Mouse (Mus musculus) natural killer cell, adult 2 months (primary cell): Measurements from ENCODE around the gene Rps19bp1.
A peak's percentile ranks its signal among the peaks of the same experiment; 100 is the strongest.

Experiments
- DNase-seq, 2 experiments: peaks; one replicate each; pipeline ENCODE4 v3.0.0; 2022; ENCODE audit warnings: low spot score in 2 of 2

Rps19bp1 gene

DNA sequence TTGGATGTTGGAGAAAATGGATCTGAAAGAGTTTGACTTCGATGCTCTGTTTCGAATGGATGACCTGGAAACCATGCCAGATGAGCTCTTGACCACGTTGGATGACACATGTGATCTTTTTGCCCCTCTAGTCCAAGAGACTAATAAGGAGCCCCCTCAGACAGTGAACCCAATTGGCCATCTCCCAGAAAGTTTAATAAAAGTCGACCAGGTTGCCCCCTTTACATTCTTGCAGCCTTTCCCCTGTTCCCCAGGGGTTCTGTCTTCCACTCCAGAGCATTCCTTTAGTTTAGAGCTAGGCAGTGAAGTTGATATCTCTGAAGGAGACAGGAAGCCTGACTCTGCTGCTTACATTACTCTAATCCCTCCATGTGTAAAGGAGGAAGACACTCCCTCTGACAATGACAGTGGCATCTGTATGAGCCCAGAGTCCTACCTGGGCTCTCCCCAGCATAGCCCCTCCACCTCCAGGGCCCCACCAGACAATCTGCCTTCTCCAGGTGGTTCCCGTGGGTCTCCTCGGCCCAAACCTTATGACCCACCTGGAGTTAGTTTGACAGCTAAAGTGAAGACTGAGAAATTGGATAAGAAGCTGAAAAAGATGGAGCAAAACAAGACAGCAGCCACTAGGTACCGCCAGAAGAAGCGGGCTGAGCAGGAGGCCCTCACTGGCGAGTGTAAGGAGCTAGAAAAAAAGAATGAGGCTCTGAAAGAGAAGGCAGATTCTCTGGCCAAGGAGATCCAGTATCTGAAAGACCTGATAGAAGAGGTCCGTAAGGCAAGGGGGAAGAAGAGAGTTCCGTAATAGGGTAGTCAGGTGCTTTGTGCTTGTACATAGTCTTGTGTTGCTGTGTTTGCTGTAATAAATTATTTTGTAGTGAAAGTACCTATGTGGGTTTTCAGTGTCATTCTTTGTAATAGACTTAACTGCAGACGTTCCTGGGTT lies 7.2 kb downstream of the Rps19bp1 start:
- no peak for DNase-seq

DNA sequence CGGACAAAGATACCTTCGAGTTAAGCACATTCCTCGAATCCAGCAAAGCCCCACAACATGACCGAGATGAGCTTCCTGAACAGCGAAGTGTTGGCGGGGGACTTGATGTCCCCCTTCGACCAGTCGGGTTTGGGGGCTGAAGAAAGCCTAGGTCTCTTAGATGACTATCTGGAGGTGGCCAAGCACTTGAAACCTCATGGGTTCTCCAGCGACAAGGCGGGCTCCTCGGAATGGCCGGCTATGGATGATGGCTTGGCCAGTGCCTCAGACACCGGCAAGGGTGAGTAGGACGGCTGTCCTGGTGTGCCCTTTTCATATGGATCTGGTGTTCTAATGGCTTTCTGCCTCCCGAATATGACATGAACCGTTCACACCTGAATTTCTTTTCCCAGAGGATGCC lies 7.9 kb downstream of the Rps19bp1 start:
- no peak for DNase-seq

DNA sequence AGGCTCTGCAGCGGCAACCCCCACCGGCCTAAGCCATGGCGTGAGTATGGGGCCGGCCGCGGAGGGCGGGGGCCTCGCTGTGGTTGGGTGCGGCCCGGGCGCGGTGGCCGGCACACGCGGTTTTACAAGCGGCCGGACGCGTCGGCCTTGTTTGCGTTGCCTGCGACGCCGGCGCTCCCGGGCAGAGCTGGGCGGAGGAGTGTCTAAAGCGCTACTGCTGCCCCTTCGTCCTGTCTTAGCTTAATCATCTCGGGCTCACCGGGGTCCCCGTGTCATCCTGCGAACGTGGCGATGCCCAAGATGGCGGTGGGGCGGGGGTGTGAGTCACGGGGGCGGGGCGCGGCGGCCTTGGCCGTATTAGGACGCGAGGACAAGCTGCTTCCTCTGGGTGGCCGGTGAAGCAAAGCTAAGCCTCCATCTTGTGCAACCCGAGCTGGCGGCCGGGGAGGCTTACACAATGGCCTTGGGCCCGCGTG lies 8.4 kb downstream of the Rps19bp1 start:
- peak; percentile 85 to 86 for DNase-seq

DNA sequence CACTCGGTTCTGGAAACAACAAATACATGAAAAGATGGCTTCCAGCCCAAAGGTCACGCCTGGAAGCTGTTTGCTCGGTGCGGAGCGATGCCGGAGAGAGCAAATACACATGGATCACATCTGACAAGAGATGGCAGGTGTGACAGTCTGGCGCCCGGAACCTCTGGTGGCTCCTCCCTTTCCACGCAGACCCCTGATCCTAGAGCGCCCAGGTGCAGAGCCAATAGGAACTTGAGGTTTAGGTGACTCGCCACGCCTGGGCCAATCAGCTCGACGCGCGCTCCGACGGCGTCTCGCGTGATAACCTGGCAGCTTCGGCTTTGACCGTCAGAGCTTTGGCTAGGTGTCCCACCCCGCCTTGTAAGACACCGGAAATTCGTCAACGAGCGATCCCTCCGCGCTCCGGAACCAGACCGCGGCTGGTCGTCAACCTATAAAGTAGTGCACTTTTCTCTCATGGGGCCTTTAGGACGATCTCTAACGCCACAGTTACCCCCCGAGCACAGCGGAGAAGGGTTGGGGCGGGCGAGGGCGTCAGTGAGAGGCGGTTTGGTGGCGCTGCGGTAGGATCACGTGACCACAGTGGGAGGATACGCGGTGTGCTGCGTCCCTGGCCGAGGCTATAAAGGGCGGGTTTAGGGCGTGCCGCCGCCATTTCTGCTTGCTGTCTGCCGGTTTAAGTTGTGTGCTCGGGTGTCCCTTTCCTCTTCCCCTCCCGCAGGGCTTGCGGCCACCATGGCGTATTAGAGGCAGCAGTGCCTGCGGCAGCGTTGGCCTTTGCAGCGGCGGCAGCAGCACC lies 9.1 kb downstream of the Rps19bp1 start, which contains the start of gene Atf4:
TSS of gene Atf4 (plus strand) at position 338 of the 799 bp plus-strand sequence.
- DNase-seq: peak; percentile 99

DNA sequence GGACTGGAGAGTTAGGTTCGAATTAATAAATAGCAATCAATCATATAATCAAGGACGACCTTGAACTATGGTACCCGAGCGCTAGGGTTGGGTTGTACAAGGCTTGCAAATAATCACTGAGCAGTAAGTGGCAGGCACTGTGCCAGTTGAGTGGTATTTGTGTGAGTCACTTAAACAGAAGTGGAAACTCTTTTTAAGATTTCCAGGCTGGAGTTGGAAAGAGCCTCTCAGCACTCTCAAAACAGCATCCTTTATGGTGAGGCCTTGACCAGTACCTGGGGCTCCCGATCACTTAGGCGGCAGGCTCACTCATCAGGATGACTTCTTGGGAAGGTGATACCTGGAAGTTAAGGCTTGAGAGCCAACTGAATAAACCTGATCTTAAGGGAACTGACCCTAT lies 9.9 kb downstream of the Rps19bp1 start:
- DNase-seq: no peak

DNA sequence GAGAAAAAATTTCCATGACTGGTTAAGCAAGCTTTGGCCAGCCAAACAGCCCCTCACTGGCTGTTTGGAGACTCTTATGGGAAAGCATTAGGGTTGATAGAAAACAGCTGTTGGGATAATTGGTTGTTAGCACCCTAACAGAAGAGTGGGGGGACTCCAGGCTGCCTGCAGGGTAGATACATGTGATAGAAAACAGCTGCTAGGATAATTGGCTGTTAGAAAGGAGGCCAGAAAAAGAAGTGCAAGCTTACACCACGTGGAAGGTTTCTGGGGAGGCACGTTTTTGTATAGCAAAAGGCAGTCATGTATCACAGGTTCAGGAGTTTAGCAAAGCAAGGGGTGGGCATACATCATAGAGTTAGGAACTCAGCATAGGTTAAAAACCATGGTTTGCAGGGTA lies 10.6 kb downstream of the Rps19bp1 start:
- no peak for DNase-seq

DNA sequence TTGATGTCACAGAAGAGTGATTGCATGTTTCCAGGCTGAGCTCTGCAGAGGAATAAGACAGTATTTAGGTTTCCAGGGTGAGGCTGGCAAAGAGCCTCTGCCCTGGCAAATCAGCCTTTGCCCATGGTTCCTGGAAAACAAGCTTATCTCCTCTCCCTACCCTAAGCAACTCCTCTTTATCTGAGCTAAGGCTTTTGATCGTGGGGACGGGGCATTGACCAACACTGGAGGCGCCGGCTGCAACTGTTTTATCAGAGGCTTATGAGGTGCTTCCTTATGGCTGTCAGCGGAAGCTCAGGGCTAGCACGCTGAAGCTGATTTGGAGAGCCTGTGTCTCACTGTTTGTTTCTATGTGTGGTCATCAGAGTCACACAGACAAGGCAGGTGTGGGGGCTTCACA lies 13.5 kb downstream of the Rps19bp1 start:
- DNase-seq: no peak

DNA sequence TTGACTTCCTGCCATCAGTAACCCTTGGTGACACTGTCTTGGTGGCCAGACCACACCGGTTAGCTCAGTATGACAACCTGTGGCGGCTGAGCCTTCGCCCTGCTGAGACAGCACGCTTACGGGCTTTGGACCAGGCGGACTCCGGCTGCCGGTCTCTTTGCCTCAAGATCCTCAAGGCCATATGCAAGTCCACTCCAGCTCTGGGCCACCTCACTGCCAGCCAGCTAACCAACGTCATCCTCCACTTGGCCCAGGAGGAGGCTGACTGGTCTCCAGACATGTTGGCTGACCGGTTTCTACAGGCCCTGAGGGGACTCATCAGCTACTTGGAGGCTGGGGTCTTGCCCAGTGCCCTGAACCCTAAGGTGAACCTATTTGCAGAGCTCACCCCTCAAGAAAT lies 14.4 kb downstream of the Rps19bp1 start:
- no peak for DNase-seq

DNA sequence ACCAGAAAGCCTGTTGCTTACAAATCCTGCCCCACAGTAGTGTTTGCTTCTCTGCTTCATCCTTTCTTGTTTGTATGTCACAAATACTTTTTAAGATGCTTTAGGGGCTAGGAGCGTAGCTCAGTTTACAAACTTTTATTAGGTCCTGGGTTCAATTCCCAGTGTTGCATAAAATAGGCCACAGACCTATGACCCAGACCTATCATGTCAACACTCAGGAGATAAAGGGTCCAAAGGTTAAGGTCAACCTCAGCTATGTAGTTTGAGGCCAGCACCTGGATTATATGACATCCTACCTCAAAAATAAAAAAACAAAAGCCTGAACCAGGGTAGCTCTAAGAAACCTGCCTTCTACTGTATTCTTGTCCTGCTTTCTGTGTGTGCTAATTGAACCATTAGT lies 15.5 kb downstream of the Rps19bp1 start:
- DNase-seq: no peak

DNA sequence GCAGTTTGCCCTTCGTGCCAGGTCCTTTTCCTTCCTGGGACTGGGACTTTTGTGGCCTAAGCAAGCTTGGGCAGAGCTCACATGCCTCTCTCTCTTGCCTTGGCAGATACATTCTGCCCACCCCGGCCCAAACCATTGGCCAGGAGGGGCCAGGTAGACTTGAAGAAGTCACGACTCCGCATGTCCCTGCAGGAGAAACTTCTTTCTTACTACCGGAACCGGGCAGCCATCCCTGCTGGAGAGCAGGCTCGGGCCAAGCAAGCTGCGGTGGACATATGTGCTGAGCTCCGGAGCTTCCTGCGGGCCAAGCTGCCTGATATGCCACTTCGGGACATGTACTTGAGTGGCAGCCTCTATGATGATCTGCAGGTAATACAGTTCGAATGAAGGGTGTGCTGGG lies 16.0 kb downstream of the Rps19bp1 start:
- DNase-seq: no peak

DNA sequence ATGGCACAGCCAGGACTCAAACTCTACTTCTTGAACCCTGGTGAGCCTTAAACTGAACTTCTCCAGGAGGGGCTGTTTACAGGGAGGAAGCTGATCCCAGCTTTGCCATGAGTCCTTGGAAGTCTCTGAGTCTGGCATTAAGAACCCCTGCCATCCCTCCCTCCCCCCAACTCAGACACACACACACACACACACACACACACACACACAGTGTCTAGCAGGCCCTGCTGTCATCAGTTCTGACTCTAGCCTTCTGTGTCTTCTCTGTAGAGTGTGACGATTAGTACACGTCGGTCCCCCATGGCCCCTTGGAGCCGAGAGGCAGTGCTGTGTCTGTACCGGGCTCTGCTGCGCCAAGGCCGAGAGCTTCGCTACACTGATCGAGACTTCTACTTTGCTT lies 28.6 kb downstream of the Rps19bp1 start, which contains the start of gene AC140267.1:
TSS of gene AC140267.1 (plus strand) at position 301 of the 400 bp plus-strand sequence.
- no peak for DNase-seq

DNA sequence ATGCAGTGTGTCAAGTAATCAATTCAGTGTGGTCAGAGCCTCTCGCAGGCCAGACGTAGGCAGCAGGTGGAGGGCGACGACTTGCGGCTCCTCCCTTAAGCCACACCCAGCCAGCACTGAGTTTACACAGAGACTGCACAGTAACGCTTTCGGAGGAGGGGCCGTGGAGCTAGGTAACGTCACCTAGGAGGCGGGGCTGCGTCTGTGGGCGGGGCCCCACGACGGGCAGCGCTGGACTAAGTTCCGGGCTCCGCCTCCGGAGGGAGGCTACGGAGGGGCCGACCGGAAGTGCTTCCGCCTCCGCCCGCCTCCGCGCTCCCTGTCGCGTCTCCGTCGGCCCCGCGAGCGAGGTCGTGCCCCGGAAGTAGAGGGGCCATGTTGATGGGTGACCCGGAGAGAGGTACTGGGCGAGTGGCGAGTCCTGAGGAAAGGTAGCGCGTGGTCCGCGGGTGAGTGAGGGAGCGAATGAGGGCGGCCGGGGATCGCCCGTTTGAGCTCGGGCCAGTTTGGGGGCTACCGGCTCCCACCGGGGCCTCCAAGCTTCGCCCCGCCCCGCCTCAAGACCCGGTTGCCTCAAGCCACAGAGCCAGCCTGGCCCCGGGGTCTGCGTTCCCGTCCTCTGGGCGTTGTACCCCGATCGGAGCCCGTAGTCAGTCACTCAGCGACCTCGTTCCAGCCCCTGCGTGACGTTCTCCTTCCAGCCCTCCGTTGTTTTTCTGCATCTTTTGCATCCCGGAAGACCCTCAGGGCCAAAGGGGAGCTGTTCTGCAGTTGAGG lies 30.2 kb downstream of the Rps19bp1 start, which contains the start of gene Mief1:
TSS of gene Mief1 (plus strand) at position 286 of the 777 bp plus-strand sequence.
- DNase-seq: peak; percentile 99

DNA sequence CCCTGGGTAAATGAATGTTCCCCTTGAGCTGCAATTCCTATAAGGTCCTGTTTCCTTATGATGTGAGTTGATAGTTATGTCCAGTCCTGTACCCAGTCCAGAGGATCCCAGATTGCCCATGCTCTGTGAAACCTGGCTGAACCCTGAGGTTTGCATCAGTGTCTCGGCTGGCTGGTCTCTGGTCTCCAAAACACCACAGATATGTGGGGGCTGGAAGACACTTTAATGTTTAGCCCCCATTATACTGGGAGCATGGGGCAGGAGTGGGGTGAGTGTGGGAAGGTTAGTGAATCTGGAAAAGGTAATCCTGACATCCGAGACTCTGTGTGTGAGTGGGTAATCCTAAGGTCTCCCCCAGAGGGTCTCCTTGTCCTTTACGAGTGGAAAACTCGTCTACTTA lies 31.1 kb downstream of the Rps19bp1 start:
- DNase-seq: no peak

DNA sequence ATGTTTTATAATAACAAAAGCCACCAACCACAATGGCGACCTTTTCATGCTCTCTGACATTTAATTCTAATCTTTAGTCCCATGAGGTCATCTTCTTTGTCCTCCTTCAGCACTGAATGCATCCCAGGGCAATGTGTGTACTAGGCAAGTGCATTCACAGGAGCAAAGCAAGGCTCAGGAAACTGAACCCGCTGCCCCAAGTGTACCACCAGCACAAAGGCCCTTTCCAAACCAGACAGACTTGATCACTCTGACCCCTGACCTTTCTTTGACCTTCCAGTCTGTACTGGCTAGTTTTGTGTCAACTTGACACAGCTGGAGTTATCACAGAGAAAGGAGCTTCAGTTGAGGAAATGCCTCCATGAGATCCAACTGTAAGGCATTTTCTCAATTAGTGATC lies 31.8 kb downstream of the Rps19bp1 start:
- no peak for DNase-seq

DNA sequence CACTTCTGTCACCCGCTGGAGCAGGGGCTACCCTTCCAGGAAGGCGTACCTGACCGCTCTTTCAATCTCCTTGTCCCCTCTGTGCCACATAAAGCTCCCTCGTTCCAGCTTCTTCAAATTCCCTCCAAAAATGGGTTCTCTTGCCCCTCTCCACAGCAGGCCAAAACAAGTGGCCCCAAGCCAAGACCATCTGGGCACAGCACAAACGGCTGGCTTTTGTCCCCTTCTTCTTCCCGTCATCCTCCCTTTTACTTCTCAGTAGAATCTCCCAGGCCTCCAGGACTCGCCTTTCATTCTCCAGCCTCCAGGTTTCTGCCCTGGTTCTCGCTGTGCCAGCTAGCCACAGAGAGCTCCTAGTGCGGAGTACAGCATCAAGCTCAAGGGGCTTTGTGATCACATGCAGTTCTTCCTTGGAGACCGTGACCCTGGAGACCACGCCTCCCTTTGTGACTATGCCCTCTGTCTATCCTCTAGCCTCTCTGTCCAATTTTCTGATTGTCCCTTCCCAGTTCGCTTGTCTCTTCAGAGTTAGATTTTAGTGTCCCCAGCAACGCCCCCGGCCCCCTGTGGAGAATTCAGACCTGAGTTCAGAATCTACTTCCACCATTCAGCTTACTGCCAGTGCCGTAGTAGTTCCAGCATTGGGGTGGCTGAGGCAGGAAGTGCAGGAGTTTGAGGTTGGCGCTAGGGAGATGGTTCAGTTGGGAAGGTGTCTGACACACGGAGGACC lies 35.9 kb downstream of the Rps19bp1 start:
- no peak for DNase-seq

DNA sequence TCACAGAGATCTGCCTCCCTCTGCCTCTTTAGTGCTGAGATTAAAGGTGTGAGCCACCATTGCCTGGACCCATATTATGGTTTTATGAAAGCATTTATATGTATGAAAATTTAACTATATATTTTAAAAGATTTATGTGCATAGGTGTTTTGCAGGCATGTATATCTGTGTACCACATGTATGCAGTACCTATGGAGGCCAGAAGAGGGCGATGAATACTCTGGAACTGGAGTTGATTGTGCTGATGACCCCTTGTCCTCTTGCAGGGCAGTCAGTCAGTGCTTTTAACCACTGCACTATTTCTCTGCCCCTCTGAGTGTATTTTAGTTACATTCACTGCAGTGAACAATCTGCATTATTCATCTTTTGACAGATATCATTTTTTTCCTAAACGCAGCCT lies 38.3 kb downstream of the Rps19bp1 start:
- DNase-seq: peak; percentile 67 to 74

DNA sequence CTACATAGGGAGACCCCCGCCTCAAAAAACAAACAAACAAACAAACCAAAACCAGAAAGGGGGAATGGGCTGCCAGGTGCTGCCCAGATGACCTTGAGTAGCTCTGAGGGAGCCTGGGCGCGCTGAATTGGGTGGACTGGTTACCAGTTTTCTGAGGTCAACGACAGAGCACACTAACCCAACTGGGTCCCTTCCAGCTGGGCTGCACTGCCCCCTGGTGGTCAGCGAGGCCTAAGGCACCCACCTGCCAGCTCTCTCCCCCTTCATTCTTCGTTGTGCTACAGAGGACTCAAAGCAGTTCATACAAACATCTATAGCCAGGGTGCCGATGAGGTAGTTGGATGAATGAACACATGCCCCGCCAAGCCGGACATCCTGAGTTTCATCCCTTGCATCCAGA lies 38.9 kb downstream of the Rps19bp1 start:
- DNase-seq: peak; percentile 87 to 88

DNA sequence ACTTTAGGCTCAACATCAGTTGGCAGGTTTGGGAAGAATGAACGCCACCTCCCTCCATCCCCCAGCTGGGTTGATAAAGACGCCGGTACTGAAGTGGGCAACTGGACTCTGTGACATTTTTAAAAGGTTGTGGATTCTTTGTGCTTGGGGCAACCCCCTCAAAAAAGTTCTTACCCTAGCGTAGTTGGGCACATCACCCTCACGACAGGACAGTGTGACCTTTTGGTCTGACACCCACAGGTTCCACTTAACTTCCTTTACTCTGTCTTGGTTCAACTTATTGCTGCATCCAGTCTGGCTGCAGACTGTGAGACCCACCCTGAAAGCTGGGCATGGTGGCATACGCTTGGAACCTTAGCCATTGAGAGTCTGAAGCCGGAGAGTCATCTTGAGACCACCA lies 40.4 kb downstream of the Rps19bp1 start:
- DNase-seq: peak; percentile 51 to 76

DNA sequence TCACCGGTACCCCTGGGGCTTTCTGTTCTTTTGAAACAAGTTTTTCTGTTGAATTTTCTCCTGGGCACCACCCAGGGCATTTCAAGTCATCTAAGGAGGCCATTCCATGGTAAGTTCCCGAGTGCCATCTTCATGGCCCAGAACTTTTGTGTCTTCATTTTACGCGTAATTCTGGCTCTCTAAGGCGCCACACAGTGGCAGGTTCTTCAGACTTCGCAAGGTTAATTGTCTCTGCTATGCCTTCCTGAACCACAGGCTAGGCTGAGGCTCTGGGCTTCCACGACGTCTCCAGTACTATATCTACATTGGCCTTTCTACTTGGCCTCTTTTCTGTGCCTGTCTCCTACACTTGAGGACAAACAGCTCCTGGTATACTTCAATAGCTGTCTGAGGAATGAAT lies 43.1 kb downstream of the Rps19bp1 start:
- no peak for DNase-seq

DNA sequence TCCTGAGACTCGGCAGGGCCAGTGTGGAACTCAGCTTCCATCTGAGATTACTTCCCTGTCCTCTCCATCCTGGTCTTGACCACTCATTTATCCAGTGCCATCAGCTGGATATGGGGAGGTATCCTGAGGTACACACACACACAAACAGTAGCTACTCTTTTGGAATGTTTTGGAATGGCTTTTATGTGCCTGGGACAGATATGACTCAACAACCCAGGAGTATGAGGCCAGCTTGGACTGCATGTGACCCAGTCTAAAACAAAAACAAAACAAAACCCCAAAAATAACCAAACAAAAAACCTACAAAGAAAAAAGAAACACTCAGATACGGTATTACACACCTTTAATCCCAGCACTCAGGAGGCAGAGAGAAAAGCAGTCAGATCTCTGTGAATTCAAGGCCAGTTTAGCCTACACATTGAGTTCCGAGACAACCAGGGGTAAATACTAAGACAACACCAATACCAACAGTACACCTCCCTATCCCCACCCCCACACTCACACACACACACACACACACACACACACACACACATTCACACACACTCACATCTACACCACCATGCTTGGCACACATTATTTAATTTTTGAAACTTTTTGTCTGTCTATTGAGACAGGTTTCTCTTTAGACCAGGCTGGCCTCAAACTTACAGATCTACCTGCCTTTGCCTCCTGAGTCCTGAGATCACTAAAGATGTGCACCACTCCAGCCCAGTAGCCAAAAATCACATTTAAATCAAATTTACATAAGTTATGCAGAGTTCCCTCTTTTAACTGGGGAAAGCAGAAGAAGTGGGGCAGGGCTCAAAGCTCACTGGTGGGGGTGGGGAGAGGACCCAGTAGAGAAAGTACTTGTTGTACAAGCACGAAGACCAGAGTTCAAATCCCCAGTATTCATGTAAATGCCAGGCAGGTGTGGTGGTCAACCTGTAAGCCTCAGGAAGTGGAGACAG lies 44.1 kb downstream of the Rps19bp1 start:
- DNase-seq: no peak
